Mouse (Mus musculus) intestine, postnatal 0 days (tissue): ENCODE results near the gene Adcy2. TPM values are rescaled to one million over a fixed set of nuclear protein-coding genes. Genes with fewer than 3 reads are reported as not detected.

ENCODE experiments used
- ATAC-seq: fragments of 200-750 bp; cut with Nextera tagmentation; 2 replicates; pipeline ENCODE4 v1.8.0; 2017; ENCODE audit warnings: mild to moderate bottlenecking, moderate TSS enrichment, moderate library complexity
- H3K27ac ChIP-seq: fragments of 300-500 bp; sonication (generic); 2 replicates; pipeline ENCODE4 v1.5.1; 2014; ENCODE audit warnings: mild to moderate bottlenecking, low read depth, low read length, moderate library complexity
- H3K27me3 ChIP-seq: fragments of 300-500 bp; sonication (generic); replicated peaks from 2 replicates; pipeline ENCODE4 v1.6.1; 2014; ENCODE audit warnings: low read length, mixed read lengths; ENCODE audit not compliant: control insufficient read depth, insufficient read depth
- H3K36me3 ChIP-seq: fragments of 300-500 bp; sonication (generic); 2 replicates; pipeline ENCODE4 v1.6.1; 2014; ENCODE audit warnings: mild to moderate bottlenecking, moderate library complexity; ENCODE audit not compliant: control insufficient read depth, insufficient read depth
- H3K4me1 ChIP-seq: fragments of 300-500 bp; sonication (generic); replicated peaks from 2 replicates; pipeline ENCODE4 v1.6.1; 2014; ENCODE audit warnings: antibody characterized with exemption, low read length, mixed read lengths; ENCODE audit not compliant: control insufficient read depth, insufficient read depth
- H3K4me2 ChIP-seq: fragments of 300-500 bp; sonication (generic); replicated peaks from 2 replicates; pipeline ENCODE4 v1.6.1; 2014; ENCODE audit warnings: low read depth, mild to moderate bottlenecking, moderate library complexity
- H3K4me3 ChIP-seq: fragments of 300-500 bp; sonication (generic); 2 replicates; pipeline ENCODE4 v1.5.1; 2014; ENCODE audit warnings: low read depth, low read length
- H3K9ac ChIP-seq: fragments of 300-500 bp; sonication (generic); 2 replicates; pipeline ENCODE4 v1.6.1; 2014; ENCODE audit warnings: mild to moderate bottlenecking, low read depth, low read length
- H3K9me3 ChIP-seq: fragments of 300-500 bp; sonication (generic); 2 replicates; pipeline ENCODE4 v1.6.1; 2016; ENCODE audit warnings: mixed run types; ENCODE audit not compliant: control insufficient read depth
- CTCF ChIP-seq: sonication (generic); IDR thresholded peaks from 2 replicates; pipeline ENCODE4 v1.5.1; 2016; ENCODE audit warnings: low read depth, mild to moderate bottlenecking, control low read depth, antibody characterized with exemption, moderate library complexity
- WGBS: fragments of 180-500 bp; shearing (Covaris S2); extraction: QIAGEN DNeasy Blood & Tissue Kit; methylation state at CpG from one replicate; pipeline ENCODE4 v1.1.7; 2014; 5-methylcytosine and 5-hydroxymethylcytosine counted together
- polyA plus RNA-seq: library from polyadenylated mRNA; unstranded; fragments of >200 nt; fragmentation: Nextera tagmentation; extraction: Ambion mirVana; gene quantifications from 2 replicates; pipeline ENCODE4 v1.2.1, GENCODE M21; 2015

Adcy2 gene
- polyA plus RNA-seq: 1.2 and 1.3 TPM in 2 replicates

DNA sequence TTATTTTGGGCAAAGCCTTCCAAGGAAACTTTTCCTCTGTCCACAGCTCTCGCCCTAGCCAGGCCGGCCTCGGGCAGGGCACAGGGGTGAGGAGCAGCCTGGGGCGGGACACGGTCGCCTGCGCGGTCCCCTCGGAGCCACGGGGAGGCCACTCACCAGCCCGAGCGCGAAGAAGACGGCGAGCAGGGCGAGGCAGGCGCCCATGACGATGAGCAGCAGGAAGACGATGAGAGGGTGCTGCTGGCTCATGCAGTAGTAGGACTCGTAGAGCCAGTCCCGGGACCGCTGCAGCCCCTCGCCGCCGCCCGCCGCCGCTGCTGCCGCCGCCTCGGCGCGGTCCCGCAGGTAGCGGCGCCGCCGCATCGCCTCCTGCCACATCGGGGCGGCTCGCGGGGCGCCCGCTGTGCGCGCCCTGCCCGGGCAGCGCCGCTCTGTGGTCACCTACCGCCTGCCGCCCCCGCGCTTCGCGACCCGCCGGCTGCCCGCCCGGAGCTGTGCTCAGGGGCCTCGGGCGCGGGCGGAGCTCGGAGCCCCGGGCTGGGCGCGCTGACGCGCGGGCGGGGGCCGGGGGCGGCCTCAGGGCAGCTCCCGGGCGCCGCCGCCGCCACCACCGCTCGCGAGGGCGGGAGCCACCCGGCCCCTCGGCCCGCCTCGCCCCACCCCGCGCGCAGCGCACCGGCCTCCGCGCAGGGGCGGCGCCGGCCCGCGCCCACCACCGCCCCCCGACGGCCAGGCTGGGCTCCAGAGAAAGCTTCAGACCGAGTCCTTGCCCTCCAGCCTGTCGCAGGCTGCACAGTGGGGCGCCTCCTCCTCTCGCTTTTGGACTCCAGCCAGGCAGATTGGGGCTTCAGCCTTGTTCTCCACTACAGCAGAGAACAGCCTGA, at the start of gene Adcy2:
Gene Adcy2, minus strand, starts transcription at position 624 of the 884 bp plus-strand sequence.
- H3K9me3 ChIP-seq: no peaks in the 10 kb centered on the region
- peak; percentile 73 for ATAC-seq
- peaks cover 4% of the 10 kb centered on the region; the same call in 1 of the 2 replicates for H3K4me1 ChIP-seq
- H3K9ac ChIP-seq: peak within 1 kb of the TSS; percentile 50
- H3K36me3 ChIP-seq: no peaks in the 10 kb centered on the region
- H3K27ac ChIP-seq: no peak within 1 kb of the TSS
- TF ChIP-seq CTCF: peak; percentile 27
- H3K4me3 ChIP-seq: peak within 1 kb of the TSS; percentile 66
- H3K27me3 ChIP-seq: peaks cover 24% of the 10 kb centered on the region; the same call in 1 of the 2 replicates
- under 1% methylated on average over 66 of the region's 106 CpGs for WGBS
- peak within 1 kb of the TSS; percentile 90 for H3K4me2 ChIP-seq

DNA sequence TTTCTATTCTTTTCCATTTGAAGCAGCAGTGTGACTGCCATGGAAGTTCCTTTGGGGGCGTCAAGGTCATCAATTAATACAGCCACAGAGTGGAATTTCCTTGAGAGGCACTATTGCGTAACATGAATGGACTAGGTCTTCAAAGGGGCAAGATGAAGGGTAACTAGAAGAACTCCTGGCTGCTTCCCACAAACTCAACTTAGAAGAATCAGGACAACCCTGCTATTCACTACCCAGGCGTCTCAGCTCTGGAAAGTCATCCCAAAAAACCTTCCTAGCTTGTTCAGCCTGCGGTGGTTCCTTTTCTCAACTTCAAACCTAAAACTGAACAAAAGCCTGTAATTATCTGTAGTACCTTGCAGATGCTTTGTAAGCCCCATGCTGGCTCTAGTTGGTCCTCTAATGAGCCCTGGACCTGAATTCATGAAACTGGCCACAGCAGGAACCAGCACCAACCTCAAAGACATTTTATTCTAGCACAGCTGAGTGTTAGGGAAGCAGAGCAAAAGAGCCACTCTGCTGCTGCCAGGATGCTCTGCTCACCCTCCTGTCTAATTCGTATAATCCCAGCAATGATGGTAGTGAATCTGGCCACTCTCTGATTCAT, 37.8 kb upstream of the Adcy2 start:
- TF ChIP-seq CTCF: no peak
- no peak for ATAC-seq

DNA sequence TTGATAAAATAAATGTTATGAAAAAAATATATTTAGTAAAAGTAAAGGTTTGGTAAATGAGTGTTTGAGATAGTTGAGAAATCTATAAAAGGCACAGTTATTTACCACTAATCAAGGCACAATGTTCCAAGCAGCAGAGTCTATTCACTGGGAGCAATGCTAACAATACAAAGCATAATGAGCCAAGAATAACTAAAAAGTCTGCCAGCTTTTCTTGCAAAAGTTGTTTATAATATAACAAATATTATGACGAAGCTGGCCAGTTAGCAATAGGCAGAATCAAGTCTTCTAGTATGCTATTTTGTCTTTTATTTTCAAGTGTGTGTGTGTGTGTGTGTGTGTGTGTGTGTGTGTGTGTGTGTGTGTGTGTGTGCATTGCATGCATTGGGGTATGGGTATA, 35.3 kb upstream of the Adcy2 start:
- no peaks in the 10 kb centered on the region for H3K36me3 ChIP-seq
- WGBS: 56% methylated on average over 1 of the region's 1 CpGs
- no peak for TF ChIP-seq CTCF

More for the DNA sequence above, 37.8 kb upstream of the Adcy2 start:
- Histone ChIP-seq H3K9me3 (no peaks in the 10 kb centered on the region), H3K27ac (no peak overlapping the region), H3K4me2 (no peak overlapping the region), H3K27me3 (no peaks in the 10 kb centered on the region), H3K36me3 (no peaks in the 10 kb centered on the region), H3K9ac (no peak overlapping the region), H3K4me3 (no peak overlapping the region), H3K4me1 (no peaks in the 10 kb centered on the region)
- 83% methylated on average over 5 of the region's 5 CpGs for WGBS

DNA sequence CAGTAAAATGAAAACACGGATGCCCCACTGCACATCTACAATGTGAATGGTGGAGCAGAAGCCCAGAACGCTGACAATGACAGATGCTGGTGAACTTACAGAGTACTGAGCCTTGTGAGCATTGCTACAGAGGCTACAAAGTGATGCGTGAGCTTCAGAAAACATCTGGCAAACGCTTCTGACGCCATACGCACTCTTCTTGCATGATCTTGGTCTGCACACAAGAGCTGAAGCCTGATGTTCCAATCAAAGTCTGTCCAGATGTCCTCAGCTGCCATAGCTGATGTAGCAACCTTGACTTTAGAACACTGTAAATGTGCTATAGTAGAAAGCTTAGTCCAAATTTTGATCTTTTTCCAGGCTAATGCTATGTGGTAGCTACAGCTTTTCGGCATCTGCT, 34.2 kb upstream of the Adcy2 start:
- no peaks in the 10 kb centered on the region for H3K4me1 ChIP-seq
- no peak for TF ChIP-seq CTCF
- no peak for ATAC-seq
- H3K27ac ChIP-seq: no peak overlapping the region
- 69% methylated on average over 7 of the region's 7 CpGs for WGBS
- H3K4me2 ChIP-seq: no peak overlapping the region
- H3K9me3 ChIP-seq: no peaks in the 10 kb centered on the region
- no peaks in the 10 kb centered on the region for H3K27me3 ChIP-seq
- no peaks in the 10 kb centered on the region for H3K36me3 ChIP-seq
- H3K4me3 ChIP-seq: no peak overlapping the region
- no peak overlapping the region for H3K9ac ChIP-seq

More for the DNA sequence above, 35.3 kb upstream of the Adcy2 start:
- no peak overlapping the region for H3K4me3 ChIP-seq
- H3K4me2 ChIP-seq: no peak overlapping the region
- no peaks in the 10 kb centered on the region for H3K9me3 ChIP-seq
- H3K27me3 ChIP-seq: no peaks in the 10 kb centered on the region
- no peak for ATAC-seq
- no peak overlapping the region for H3K9ac ChIP-seq
- no peaks in the 10 kb centered on the region for H3K4me1 ChIP-seq
- no peak overlapping the region for H3K27ac ChIP-seq

DNA sequence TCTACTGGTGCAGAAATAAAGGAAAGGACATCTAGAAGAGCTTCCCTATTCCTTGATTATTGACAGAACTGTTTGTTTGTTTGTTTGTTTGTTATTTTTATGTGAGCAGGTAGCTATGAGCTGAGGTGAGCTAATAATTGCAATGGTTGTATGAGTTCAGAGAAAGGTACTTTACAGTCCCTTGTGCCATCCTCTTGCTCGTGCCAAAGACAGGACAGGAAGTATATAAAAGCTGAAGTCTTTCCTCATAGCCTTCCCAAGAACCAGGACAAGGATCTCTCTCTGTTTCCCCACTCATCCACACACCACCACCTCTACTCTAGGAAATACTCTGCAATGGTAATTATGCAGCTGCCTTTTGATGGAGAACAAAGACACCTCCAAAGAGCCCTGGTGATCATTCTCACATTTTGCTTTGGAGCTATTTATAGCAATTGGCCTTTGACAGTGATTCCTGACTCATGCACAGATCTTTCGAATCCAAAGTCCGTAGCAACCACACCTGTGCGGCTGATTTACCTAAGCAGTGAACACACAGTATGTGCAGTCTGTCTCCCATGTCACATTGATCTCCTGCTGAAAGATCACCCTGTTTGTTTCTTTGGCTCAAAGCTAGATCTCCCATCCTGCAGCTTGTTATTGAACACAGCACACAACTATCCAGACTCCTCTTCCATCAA, 29.9 kb upstream of the Adcy2 start:
- ATAC-seq: peak; percentile 100
- H3K27ac ChIP-seq: peak overlapping the region; percentile 75
- no peak overlapping the region for H3K4me3 ChIP-seq

DNA sequence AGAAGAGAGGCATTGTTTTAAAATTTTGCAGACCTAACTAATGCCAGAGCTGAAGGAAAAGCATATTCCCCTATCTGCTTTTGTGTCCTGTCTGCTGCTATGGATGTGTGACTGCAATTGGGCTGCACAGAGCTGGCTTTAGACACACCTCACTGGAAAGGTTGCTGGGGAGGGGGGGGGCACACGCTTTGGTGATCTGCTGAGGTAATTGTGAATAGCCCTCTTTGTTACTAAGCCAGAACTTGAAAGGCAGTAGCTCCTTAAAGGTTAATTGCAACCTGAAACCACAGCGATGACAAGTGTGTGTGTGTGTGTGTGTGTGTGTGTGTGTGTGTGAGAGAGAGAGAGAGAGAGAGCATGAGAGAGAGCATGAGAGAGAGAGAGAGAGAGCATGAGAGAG, 25.6 kb upstream of the Adcy2 start:
- Histone ChIP-seq H3K27me3 (no peaks in the 10 kb centered on the region), H3K4me3 (no peak overlapping the region), H3K4me1 (no peaks in the 10 kb centered on the region), H3K36me3 (no peaks in the 10 kb centered on the region), H3K9me3 (no peaks in the 10 kb centered on the region), H3K9ac (no peak overlapping the region), H3K4me2 (no peak overlapping the region), H3K27ac (no peak overlapping the region)
- TF ChIP-seq CTCF: no peak
- no peak for ATAC-seq
- WGBS: 47% methylated on average over 2 of the region's 2 CpGs

More for the DNA sequence above, 29.9 kb upstream of the Adcy2 start:
- no peaks in the 10 kb centered on the region for H3K9me3 ChIP-seq
- H3K9ac ChIP-seq: no peak overlapping the region
- no peak for TF ChIP-seq CTCF
- H3K4me2 ChIP-seq: no peak overlapping the region; the same call in 1 of the 2 replicates
- no peaks in the 10 kb centered on the region for H3K27me3 ChIP-seq
- 43% methylated on average over 4 of the region's 4 CpGs for WGBS
- H3K36me3 ChIP-seq: no peaks in the 10 kb centered on the region
- H3K4me1 ChIP-seq: no peaks in the 10 kb centered on the region
